Mouse (Mus musculus) bone marrow, adult 2 months (tissue): ENCODE results near the gene Ociad1.

Source experiments
- CTCF ChIP-seq: fragments of 200-500 bp; IDR thresholded peaks from 2 replicates; pipeline ENCODE4 v1.5.1; 2011; ENCODE audit warnings: low read length, control low read depth; ENCODE audit not compliant: control insufficient read depth, insufficient read depth
- POLR2A ChIP-seq: fragments of 200-500 bp; IDR thresholded peaks from 2 replicates; pipeline ENCODE4 v1.6.1; 2011; ENCODE audit warnings: low read depth, mild to moderate bottlenecking, control low read depth, low read length, borderline replicate concordance; ENCODE audit not compliant: control insufficient read depth

- TF ChIP-seq POLR2A (no peak), CTCF (no peak)
These were observed 23.9 kb upstream of the Ociad1 start for GRCm38 (mm10) chr5:73268636-73269213.
